Mouse (Mus musculus) brain, embryonic 14.5 days (tissue): Measurements from ENCODE around the gene Tomm22.

ENCODE experiments used
- CTCF ChIP-seq: fragments of 200-500 bp; IDR thresholded peaks from 2 replicates; pipeline ENCODE4 v1.5.1; 2012; ENCODE audit warnings: inconsistent platforms, mild to moderate bottlenecking, moderate library complexity, borderline replicate concordance; ENCODE audit not compliant: insufficient read depth, insufficient read length; ENCODE audit errors: extremely low read depth
- POLR2A ChIP-seq: fragments of 200-500 bp; IDR thresholded peaks from 2 replicates; pipeline ENCODE4 v1.6.1; 2012; ENCODE audit warnings: mild to moderate bottlenecking, inconsistent platforms, borderline replicate concordance; ENCODE audit not compliant: poor library complexity, insufficient read depth, insufficient read length, severe bottlenecking; ENCODE audit errors: extremely low read depth

- TF ChIP-seq POLR2A (no peak), CTCF (no peak)
Measured at GRCm38 (mm10) chr15:79689662-79690425, 19.2 kb downstream of the Tomm22 start.
